Mouse (Mus musculus) forebrain, embryonic 12.5 days (tissue): Measurements from ENCODE around the gene 2610318N02Rik. TPM values are rescaled to one million over a fixed set of nuclear protein-coding genes. Genes with fewer than 3 reads are reported as not detected.

Source experiments
- ATAC-seq: fragments of 200-750 bp; cut with Nextera tagmentation; 2 replicates; pipeline ENCODE4 v1.8.0; 2017; ENCODE audit warnings: moderate TSS enrichment; ENCODE audit not compliant: low FRiP score
- H3K27ac ChIP-seq: fragments of 300-500 bp; sonication (generic); 2 replicates; pipeline ENCODE4 v1.5.1; 2016; ENCODE audit warnings: mild to moderate bottlenecking
- H3K27me3 ChIP-seq: fragments of 300-500 bp; sonication (generic); 2 replicates; pipeline ENCODE4 v1.6.1; 2016; ENCODE audit warnings: mild to moderate bottlenecking
- H3K36me3 ChIP-seq: fragments of 300-500 bp; sonication (generic); replicated peaks from 2 replicates; pipeline ENCODE4 v1.6.1; 2016; ENCODE audit warnings: mild to moderate bottlenecking
- H3K4me1 ChIP-seq: fragments of 300-500 bp; sonication (generic); 2 replicates; pipeline ENCODE4 v1.6.1; 2016
- H3K4me2 ChIP-seq: fragments of 300-500 bp; sonication (generic); 2 replicates; pipeline ENCODE4 v1.6.1; 2016; ENCODE audit warnings: mild to moderate bottlenecking, moderate library complexity
- H3K4me3 ChIP-seq: fragments of 300-500 bp; sonication (generic); replicated peaks from 2 replicates; pipeline ENCODE4 v1.5.1; 2016; ENCODE audit warnings: mild to moderate bottlenecking
- H3K9ac ChIP-seq: fragments of 300-500 bp; sonication (generic); 2 replicates; pipeline ENCODE4 v1.6.1; 2016; ENCODE audit warnings: mild to moderate bottlenecking
- H3K9me3 ChIP-seq: fragments of 300-500 bp; sonication (generic); 2 replicates; pipeline ENCODE4 v1.6.1; 2016
- WGBS: fragments of 180-500 bp; shearing (Covaris S2); methylation state at CpG from one replicate; pipeline ENCODE4 v1.1.7; 2016; 5-methylcytosine and 5-hydroxymethylcytosine counted together
- polyA plus RNA-seq: library from polyadenylated mRNA; unstranded; fragments of >200 nt; fragmentation: Nextera tagmentation; extraction: Ambion mirVana; gene quantifications from 2 replicates; pipeline ENCODE4 v1.2.1, GENCODE M21; 2016

Gene 2610318N02Rik
- polyA plus RNA-seq, 1 experiment from 2014 or later = 79.2 TPM

DNA sequence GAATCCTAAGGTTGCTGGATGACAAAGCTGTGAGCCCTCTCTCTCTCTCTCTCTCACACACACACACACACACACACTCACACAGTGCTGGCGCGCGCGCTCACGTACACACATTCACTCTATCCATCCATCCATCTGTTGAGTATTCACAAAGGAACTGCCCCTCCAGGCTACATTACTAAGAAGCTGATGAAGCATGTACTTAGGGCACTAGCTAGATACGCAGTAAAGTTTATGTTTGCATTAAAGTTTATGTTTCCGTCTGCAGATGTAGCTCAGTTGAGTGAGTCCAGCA is 7.9 kb upstream of the 2610318N02Rik start:
- Histone ChIP-seq H3K36me3 (no peaks in the 10 kb centered on the region), H3K4me3 (peak overlapping the region; percentile 75), H3K4me1 (peaks cover 17% of the 10 kb centered on the region), H3K4me2 (peak overlapping the region; percentile 82), H3K27me3 (no peaks in the 10 kb centered on the region), H3K9ac (peak overlapping the region; percentile 55), H3K9me3 (no peaks in the 10 kb centered on the region), H3K27ac (peak overlapping the region; percentile 69)
- 39% methylated on average over 7 of the region's 7 CpGs for WGBS
- ATAC-seq = no peak; the same call in 1 of the 2 replicates

GRCm38 (mm10) chr16:17132089-17132905 is 7.3 kb upstream of the 2610318N02Rik start, which contains the start of gene Sdf2l1:
TSS of gene Sdf2l1 (minus strand) at chr16:17132383.
- Histone ChIP-seq H3K4me2 (peak within 1 kb of the TSS; percentile 82), H3K9me3 (no peaks in the 10 kb centered on the region), H3K36me3 (no peaks in the 10 kb centered on the region), H3K4me3 (peak within 1 kb of the TSS; percentile 75), H3K9ac (peak within 1 kb of the TSS; percentile 70), H3K4me1 (peaks cover 17% of the 10 kb centered on the region), H3K27ac (peak within 1 kb of the TSS; percentile 87), H3K27me3 (no peaks in the 10 kb centered on the region)
- 1% methylated on average over 47 of the region's 47 CpGs for WGBS
- ATAC-seq = peak; percentile 98

DNA sequence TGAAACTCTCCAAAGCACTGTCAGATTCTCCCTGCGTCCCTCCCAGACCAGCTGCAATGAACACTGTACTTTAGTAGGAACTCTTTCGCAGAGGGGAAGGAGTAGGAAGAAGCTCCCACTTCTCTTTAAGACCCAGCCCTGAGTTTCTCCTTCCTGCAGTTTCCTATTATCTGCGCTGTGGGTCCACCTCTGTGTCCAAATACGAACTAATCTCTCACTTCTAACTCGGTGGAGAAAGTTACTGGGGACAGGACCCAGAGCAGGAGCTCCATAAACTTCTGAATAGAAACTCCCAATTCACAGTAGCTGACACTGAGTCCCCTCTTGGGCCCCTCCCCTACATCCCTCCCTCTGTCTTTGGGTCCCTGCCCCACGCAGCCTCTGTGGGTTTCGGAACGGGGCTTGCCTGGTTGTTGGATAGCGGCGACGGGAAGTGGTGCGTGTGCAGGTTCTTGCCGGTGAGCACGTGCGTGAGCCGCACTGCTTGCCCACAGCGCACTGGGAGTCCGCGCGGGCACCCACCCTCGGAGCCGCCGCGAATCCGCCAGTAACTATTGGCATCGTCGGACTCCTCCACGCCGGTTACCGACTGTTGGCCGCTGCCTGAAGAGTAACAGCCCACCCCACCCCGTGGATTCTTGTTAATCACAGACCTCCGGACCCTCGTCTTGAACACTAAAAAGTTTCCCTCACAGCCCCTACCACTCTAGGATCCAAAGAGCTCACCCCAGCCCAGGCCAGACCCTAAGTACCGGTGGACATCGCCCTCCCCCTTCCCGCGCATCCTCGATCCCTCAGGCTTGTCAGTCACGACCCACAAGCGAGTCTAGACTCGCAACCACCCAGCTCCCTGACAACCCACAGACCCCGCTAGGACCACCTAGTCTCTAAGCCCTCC is 6.5 kb upstream of the 2610318N02Rik start:
- no peaks in the 10 kb centered on the region for H3K27me3 ChIP-seq
- H3K27ac ChIP-seq = peak overlapping the region; percentile 87
- no peaks in the 10 kb centered on the region for H3K9me3 ChIP-seq
- H3K36me3 ChIP-seq = no peaks in the 10 kb centered on the region
- H3K4me2 ChIP-seq = peak overlapping the region; percentile 82
- H3K4me1 ChIP-seq = peaks cover 17% of the 10 kb centered on the region
- peak; percentile 82 for ATAC-seq
- peak overlapping the region; percentile 70 for H3K9ac ChIP-seq
- peak overlapping the region; percentile 75 for H3K4me3 ChIP-seq
- WGBS = 5% methylated on average over 43 of the region's 43 CpGs

GRCm38 (mm10) chr16:17127292-17127691 is 2.3 kb upstream of the 2610318N02Rik start:
- peaks cover 10% of the 10 kb centered on the region; the same call in 1 of the 2 replicates for H3K36me3 ChIP-seq
- H3K9ac ChIP-seq = no peak overlapping the region; the same call in 1 of the 2 replicates
- H3K27ac ChIP-seq = no peak overlapping the region
- no peaks in the 10 kb centered on the region for H3K27me3 ChIP-seq
- H3K4me2 ChIP-seq = no peak overlapping the region
- peaks cover 40% of the 10 kb centered on the region for H3K4me1 ChIP-seq
- no peaks in the 10 kb centered on the region for H3K9me3 ChIP-seq
- ATAC-seq = no peak
- WGBS = 90% methylated on average over 1 of the region's 1 CpGs
- H3K4me3 ChIP-seq = no peak overlapping the region

GRCm38 (mm10) chr16:17124119-17124870 is 672 bp downstream of the 2610318N02Rik start:
- Histone ChIP-seq H3K4me3 (peak overlapping the region; percentile 61), H3K27me3 (no peaks in the 10 kb centered on the region), H3K9ac (peak overlapping the region; percentile 73), H3K4me1 (peaks cover 39% of the 10 kb centered on the region), H3K36me3 (peaks cover 33% of the 10 kb centered on the region), H3K4me2 (peak overlapping the region; percentile 81), H3K9me3 (no peaks in the 10 kb centered on the region), H3K27ac (peak overlapping the region; percentile 68)
- ATAC-seq = peak; percentile 49
- under 1% methylated on average over 22 of the region's 22 CpGs for WGBS

GRCm38 (mm10) chr16:17121569-17121968 is 3.4 kb downstream of the 2610318N02Rik start:
- peak; percentile 17; the same call in 1 of the 2 replicates for ATAC-seq
- Histone ChIP-seq H3K4me1 (peaks cover 39% of the 10 kb centered on the region), H3K27ac (0 out of 2 replicates have a peak overlapping the region, but pooled peaks have one; percentile 27), H3K4me3 (no peak overlapping the region; the same call in 1 of the 2 replicates), H3K9ac (0 out of 2 replicates have a peak overlapping the region, but pooled peaks have one; percentile 22), H3K27me3 (no peaks in the 10 kb centered on the region), H3K36me3 (peaks cover 58% of the 10 kb centered on the region), H3K4me2 (peak overlapping the region; percentile 24), H3K9me3 (no peaks in the 10 kb centered on the region)
- WGBS = 30% methylated on average over 13 of the region's 14 CpGs

- WGBS = 89% methylated on average over 5 of the region's 5 CpGs
- no peaks in the 10 kb centered on the region for H3K9me3 ChIP-seq
- no peak overlapping the region for H3K4me3 ChIP-seq
- H3K27ac ChIP-seq = no peak overlapping the region
- no peak for ATAC-seq
- H3K9ac ChIP-seq = no peak overlapping the region
- H3K27me3 ChIP-seq = no peaks in the 10 kb centered on the region
- H3K4me1 ChIP-seq = peaks cover 11% of the 10 kb centered on the region
- no peak overlapping the region for H3K4me2 ChIP-seq
- H3K36me3 ChIP-seq = peaks cover 77% of the 10 kb centered on the region
Measured at GRCm38 (mm10) chr16:17117309-17117799, 7.6 kb downstream of the 2610318N02Rik start.

DNA sequence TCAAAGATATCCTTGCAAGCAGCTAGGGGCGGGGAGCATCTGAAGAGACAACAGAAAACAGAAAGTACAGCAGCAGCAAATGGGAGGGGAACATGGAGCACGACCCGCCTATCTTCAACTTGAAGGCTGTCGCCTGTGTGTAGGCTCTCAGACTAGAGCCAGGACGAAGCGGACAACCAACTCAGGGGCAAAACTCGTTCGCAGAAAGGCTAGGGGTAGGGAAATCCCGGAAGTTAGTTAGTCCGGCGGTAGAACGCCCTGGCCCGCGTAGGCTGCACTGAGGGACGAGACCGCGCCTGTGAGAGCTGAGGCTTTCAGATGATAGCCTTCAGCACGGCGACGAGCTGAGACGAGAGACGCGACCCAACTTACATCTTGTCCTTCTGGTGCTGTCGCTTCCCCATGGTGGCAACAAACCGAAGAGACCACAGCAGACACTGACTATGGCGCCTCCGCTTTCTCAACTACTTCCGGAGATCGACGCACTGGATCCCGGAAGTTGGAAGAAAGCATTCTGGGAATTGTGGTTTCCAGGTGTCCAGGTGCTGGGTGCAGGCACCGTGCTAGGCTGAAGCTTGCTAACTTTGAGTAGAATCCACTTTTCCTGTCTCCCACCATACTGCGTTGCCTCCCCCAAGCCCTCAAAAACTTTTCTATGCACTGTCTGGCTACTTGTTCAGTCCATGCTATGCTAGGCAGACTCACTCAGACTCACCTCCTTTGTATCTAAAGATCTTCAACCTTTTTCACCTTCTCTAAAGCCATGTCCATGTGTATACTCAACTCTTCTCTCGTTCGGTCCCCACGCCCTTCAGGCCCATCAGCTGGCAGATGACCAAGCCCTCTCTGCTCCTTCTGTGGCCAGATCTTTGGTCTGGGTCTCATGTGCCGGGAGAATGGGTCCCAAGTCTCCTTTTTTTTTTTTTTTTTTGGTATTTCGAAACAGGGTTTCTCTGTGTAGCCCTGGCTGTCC is 13.9 kb downstream of the 2610318N02Rik start, which contains the start of gene Ppil2:
Ppil2 (minus strand) TSS at position 487 of the 973 bp plus-strand sequence.
- peak; percentile 90 for ATAC-seq
- Histone ChIP-seq H3K36me3 (peaks cover 43% of the 10 kb centered on the region), H3K27ac (peak within 1 kb of the TSS; percentile 53; the same call in 1 of the 2 replicates), H3K27me3 (no peaks in the 10 kb centered on the region), H3K9ac (peak within 1 kb of the TSS; percentile 64), H3K4me1 (peaks cover 12% of the 10 kb centered on the region), H3K4me3 (peak within 1 kb of the TSS; percentile 78), H3K9me3 (no peaks in the 10 kb centered on the region), H3K4me2 (peak within 1 kb of the TSS; percentile 67)
- 9% methylated on average over 38 of the region's 38 CpGs for WGBS

DNA sequence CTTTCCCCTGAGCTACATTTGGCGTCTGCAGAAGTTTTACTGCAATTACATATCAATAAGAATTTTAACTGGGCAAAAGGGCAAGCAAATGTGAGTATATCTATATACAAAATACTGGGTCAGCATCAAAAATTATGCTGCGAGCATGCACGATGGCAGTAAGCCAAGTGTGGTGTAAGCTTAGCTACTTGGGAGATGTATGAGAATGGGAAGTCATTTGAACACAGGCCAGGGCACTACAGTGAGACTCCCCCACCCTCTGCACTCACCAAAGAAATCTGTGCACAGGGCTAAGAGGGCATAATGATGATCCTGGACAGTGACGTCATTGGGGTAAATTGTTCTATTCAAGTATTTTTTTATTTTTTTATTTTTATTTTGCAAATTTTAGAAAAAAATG is 20.4 kb downstream of the 2610318N02Rik start:
- ATAC-seq = no peak
- Histone ChIP-seq H3K4me1 (peaks cover 6% of the 10 kb centered on the region), H3K27ac (no peak overlapping the region), H3K4me2 (no peak overlapping the region), H3K9me3 (no peaks in the 10 kb centered on the region), H3K36me3 (peaks cover 74% of the 10 kb centered on the region), H3K27me3 (no peaks in the 10 kb centered on the region), H3K9ac (no peak overlapping the region), H3K4me3 (no peak overlapping the region)
- WGBS = 92% methylated on average over 4 of the region's 4 CpGs

GRCm38 (mm10) chr16:17102630-17103220 is 22.2 kb downstream of the 2610318N02Rik start:
- H3K36me3 ChIP-seq = peaks cover 86% of the 10 kb centered on the region
- H3K9ac ChIP-seq = no peak overlapping the region
- no peaks in the 10 kb centered on the region for H3K9me3 ChIP-seq
- no peak overlapping the region for H3K27ac ChIP-seq
- H3K4me2 ChIP-seq = no peak overlapping the region
- H3K4me3 ChIP-seq = no peak overlapping the region
- 75% methylated on average over 7 of the region's 7 CpGs for WGBS
- H3K27me3 ChIP-seq = no peaks in the 10 kb centered on the region
- peaks cover 5% of the 10 kb centered on the region; the same call in 1 of the 2 replicates for H3K4me1 ChIP-seq
- no peak for ATAC-seq
